8 mouse cellular contexts compared by ENCODE assay signal in genomic region chr16:75093163-75093562, GRCm38 (mm10).
DNase-seq lines count a peak whose midpoint lies in the region; TF ChIP-seq lines count a peak whose summit lies in the region.

No protein-coding gene starts in this region.

- intact Hi-C loops in left cerebral cortex, adult 2 months (cut with DNase I): loop anchor here (5.0 kb wide), 2 partner anchors 194 to 236 kb away; no protein-coding TSS in a partner anchor
- intact Hi-C loops in left cerebral cortex, postnatal 4 days (cut with DNase I): no loop called here

- H3K4me1 ChIP-seq in forebrain, embryonic 10.5 days: peaks cover 18% of the 10 kb centered on the region
- H3K4me1 ChIP-seq in limb, embryonic 10.5 days: peaks cover 18% of the 10 kb centered on the region
- no peaks in the 10 kb centered on the region for H3K4me1 ChIP-seq in olfactory bulb, adult 2 months (ENCODE audit: control insufficient read depth, insufficient read depth, low read length)

- TF ChIP-seq CTCF in left cerebral cortex, adult 2 months (IDR thresholded peaks at IDR 0.05): no peak
- no peak for TF ChIP-seq CTCF in olfactory bulb, adult 2 months (IDR thresholded peaks at IDR 0.05; ENCODE audit: insufficient read depth, low read depth, low read length)

- no peak for TF ChIP-seq POLR2A in olfactory bulb, adult 2 months (IDR thresholded peaks at IDR 0.05; ENCODE audit: insufficient read depth, low read depth, low read length)

- 55% methylated on average over 6 of the region's 6 CpGs for WGBS in forebrain, embryonic 10.5 days
- WGBS in limb, embryonic 10.5 days: 51% methylated on average over 6 of the region's 6 CpGs
- 36% methylated on average over 6 of the region's 6 CpGs for WGBS in olfactory bulb, adult 2 months

- DNase-seq in left cerebral cortex, adult 2 months (ENCODE audit: extremely low spot score in 1 of 2, low spot score in 2 of 2): no peak
- DNase-seq in left cerebral cortex, postnatal 4 days: no peak
- no peak for DNase-seq in forebrain, embryonic 10.5 days (ENCODE audit: extremely low spot score, low spot score)
- DNase-seq in limb, embryonic 10.5 days (ENCODE audit: low spot score): no peak
- DNase-seq in spleen, adult 12 weeks (ENCODE audit: low spot score): no peak
- no peak for DNase-seq in cerebellum, adult 11-12 months
- no peak for DNase-seq in layer of hippocampus, adult 9-10 months (ENCODE audit: low spot score)

- no peaks in the 10 kb centered on the region for H3K36me3 ChIP-seq in forebrain, embryonic 10.5 days (replicated peaks)
- no peaks in the 10 kb centered on the region for H3K36me3 ChIP-seq in limb, embryonic 10.5 days

- H3K9me3 ChIP-seq in forebrain, embryonic 10.5 days: no peaks in the 10 kb centered on the region
- H3K9me3 ChIP-seq in limb, embryonic 10.5 days (replicated peaks): no peaks in the 10 kb centered on the region

- H3K4me3 ChIP-seq in left cerebral cortex, adult 2 months: peak overlapping the region; percentile 47
- peak overlapping the region; percentile 27; the same call in 1 of the 2 replicates for H3K4me3 ChIP-seq in forebrain, embryonic 10.5 days
- peak overlapping the region; percentile 15; the same call in 1 of the 2 replicates for H3K4me3 ChIP-seq in limb, embryonic 10.5 days
- H3K4me3 ChIP-seq in olfactory bulb, adult 2 months (ENCODE audit: insufficient read depth, low read depth, low read length): peak overlapping the region; percentile 37; the same call in 1 of the 2 replicates

- no peaks in the 10 kb centered on the region for H3K27me3 ChIP-seq in forebrain, embryonic 10.5 days (ENCODE audit: poor library complexity, severe bottlenecking)
- H3K27me3 ChIP-seq in limb, embryonic 10.5 days (ENCODE audit: low read depth, poor library complexity, severe bottlenecking): no peaks in the 10 kb centered on the region

- peak overlapping the region; percentile 94 for H3K27ac ChIP-seq in left cerebral cortex, adult 2 months
- no peak overlapping the region for H3K27ac ChIP-seq in forebrain, embryonic 10.5 days
- H3K27ac ChIP-seq in limb, embryonic 10.5 days: no peak overlapping the region
- 0 out of 2 replicates have a peak overlapping the region, but pooled peaks have one; percentile 63 for H3K27ac ChIP-seq in olfactory bulb, adult 2 months (ENCODE audit: insufficient read depth, low read depth, low read length)

Comparison
In these comparisons a context has a peak if more than half of its experiments do, and no peak if none do; other contexts are left out.
1. H3K27ac ChIP-seq: peak in left cerebral cortex, adult 2 months (single experiment) and olfactory bulb, adult 2 months (single experiment); none in forebrain, embryonic 10.5 days (single experiment) and limb, embryonic 10.5 days (single experiment).
2. Peak in every context shown above with its lines, with median percentiles within 50 percentile points of each other: H3K4me3 ChIP-seq.